Mouse (Mus musculus): ENCODE results near the gene Gldc.

- no peak for TF ChIP-seq CTCF (IDR thresholded peaks at IDR 0.05; ENCODE audit: borderline replicate concordance, insufficient read depth, low read length)
- TF ChIP-seq POLR2A (IDR thresholded peaks at IDR 0.05; ENCODE audit: low read depth, low read length), result no peak
Measured at GRCm38 (mm10) chr19:30174074-30174670, 1.1 kb downstream of the Gldc start.
